Mouse (Mus musculus): ENCODE results near the gene Slc29a4. TPM values are rescaled to one million over a fixed set of nuclear protein-coding genes. Genes with fewer than 3 reads are reported as not detected.

Slc29a4 gene
- total RNA-seq (2021) = 10 to 100 TPM; 22.9 to 25.0 TPM
- long read RNA-seq, experiment 1, transcript Slc29a4-201 (11 exons, 2,789 nt) = major isoform, 36 of 42 reads
- long read RNA-seq, experiment 1, partial matches to known transcripts = 3 of 42 reads
- long read RNA-seq, experiment 1, other reads (novel, unspliced or antisense) = 3 of 42 reads
- long read RNA-seq, experiment 2, transcript Slc29a4-201 (11 exons, 2,789 nt) = major isoform, 9 of 23 reads
- long read RNA-seq, experiment 2, partial matches to known transcripts = 3 of 23 reads
- long read RNA-seq, experiment 2, other reads (novel, unspliced or antisense) = 11 of 23 reads

- no peak for DNase-seq (ENCODE audit: low spot score in 2 of 2)
Observed at GRCm38 (mm10) chr5:142692248-142692647, at the start of gene Slc29a4. TSS of gene Slc29a4 (plus strand) at chr5:142692512.

- DNase-seq (ENCODE audit: low spot score in 2 of 2) = no peak
Observed at GRCm38 (mm10) chr5:142648162-142648561, 44.1 kb upstream of the Slc29a4 start.

- DNase-seq (ENCODE audit: low spot score in 2 of 2) = no peak
Observed at GRCm38 (mm10) chr5:142649460-142650050, 42.8 kb upstream of the Slc29a4 start.

GRCm38 (mm10) chr5:142650390-142650789 is 41.9 kb upstream of the Slc29a4 start:
- no peak for DNase-seq (ENCODE audit: low spot score in 2 of 2)

- no peak for DNase-seq (ENCODE audit: low spot score in 2 of 2)
Observed at GRCm38 (mm10) chr5:142650794-142651497, 41.4 kb upstream of the Slc29a4 start.

- no peak for DNase-seq (ENCODE audit: low spot score in 2 of 2)
Observed at GRCm38 (mm10) chr5:142652266-142652665, 40.0 kb upstream of the Slc29a4 start.

GRCm38 (mm10) chr5:142660656-142661434 is 31.5 kb upstream of the Slc29a4 start:
- DNase-seq (ENCODE audit: low spot score in 2 of 2) = no peak

- DNase-seq (ENCODE audit: low spot score in 2 of 2) = no peak
Observed at GRCm38 (mm10) chr5:142667921-142668320, 24.4 kb upstream of the Slc29a4 start.

GRCm38 (mm10) chr5:142668556-142669263 is 23.6 kb upstream of the Slc29a4 start:
- DNase-seq (ENCODE audit: low spot score in 2 of 2) = no peak

GRCm38 (mm10) chr5:142669726-142670125 is 22.6 kb upstream of the Slc29a4 start:
- DNase-seq (ENCODE audit: low spot score in 2 of 2) = no peak

GRCm38 (mm10) chr5:142673082-142673481 is 19.2 kb upstream of the Slc29a4 start:
- no peak for DNase-seq (ENCODE audit: low spot score in 2 of 2)

GRCm38 (mm10) chr5:142678141-142678571 is 14.2 kb upstream of the Slc29a4 start:
- peak; percentile 50 to 65 for DNase-seq (ENCODE audit: low spot score in 2 of 2)

GRCm38 (mm10) chr5:142679065-142679464 is 13.2 kb upstream of the Slc29a4 start:
- DNase-seq (ENCODE audit: low spot score in 2 of 2) = no peak

- DNase-seq (ENCODE audit: low spot score in 2 of 2) = peak in 1 of 2 experiments; percentile 26
Observed at GRCm38 (mm10) chr5:142681911-142682310, 10.4 kb upstream of the Slc29a4 start.

- DNase-seq (ENCODE audit: low spot score in 2 of 2) = no peak
Observed at GRCm38 (mm10) chr5:142682529-142682928, 9.8 kb upstream of the Slc29a4 start.

GRCm38 (mm10) chr5:142688866-142689265 is 3.4 kb upstream of the Slc29a4 start:
- DNase-seq (ENCODE audit: low spot score in 2 of 2) = no peak

GRCm38 (mm10) chr5:142690343-142690742 is 2.0 kb upstream of the Slc29a4 start:
- no peak for DNase-seq (ENCODE audit: low spot score in 2 of 2)

GRCm38 (mm10) chr5:142692971-142693737 is 842 bp downstream of the Slc29a4 start:
- DNase-seq (ENCODE audit: low spot score in 2 of 2) = no peak

- no peak for DNase-seq (ENCODE audit: low spot score in 2 of 2)
Observed at GRCm38 (mm10) chr5:142693738-142694430, 1.6 kb downstream of the Slc29a4 start.
